Mouse (Mus musculus) MEL (cell line): Measurements from ENCODE around the gene Shroom1. TPM values are rescaled to one million over a fixed set of nuclear protein-coding genes. Genes with fewer than 3 reads are reported as not detected.

Experiments used
- DNase-seq: peaks from one replicate; pipeline ENCODE4 v3.0.0; 2011; ENCODE audit warnings: low read depth, low spot score
- H3K27ac ChIP-seq: 2 replicates; pipeline ENCODE4 v1.5.1; 2012; ENCODE audit warnings: low read depth, mild to moderate bottlenecking, control low read depth, low read length, moderate library complexity; ENCODE audit not compliant: control insufficient read depth
- H3K27me3 ChIP-seq, 2 experiments: fragments of 150-350 bp in 1 of 2; sonication (generic) in 1 of 2; 2 replicates each; pipeline ENCODE4 v1.6.1; 2012; ENCODE audit warnings: low read length in 2 of 2, mild to moderate bottlenecking in 2 of 2, improper control_type of control experiment in 1 of 2, moderate library complexity in 1 of 2; ENCODE audit not compliant: insufficient read depth in 2 of 2, control insufficient read depth in 1 of 2
- H3K36me3 ChIP-seq, 2 experiments: 2 replicates each; pipeline ENCODE4 v1.6.1; 2012 to 2014; ENCODE audit warnings: low read length in 2 of 2, improper control_type of control experiment in 1 of 2, inconsistent platforms in 1 of 2, mild to moderate bottlenecking in 1 of 2; ENCODE audit not compliant: insufficient read depth in 2 of 2, control insufficient read depth in 1 of 2
- H3K4me1 ChIP-seq, 2 experiments: fragments of 150-350 bp in 1 of 2; sonication (generic) in 1 of 2; 2 replicates each; pipeline ENCODE4 v1.6.1; 2012; ENCODE audit warnings: low read length in 2 of 2, improper control_type of control experiment in 1 of 2, mild to moderate bottlenecking in 1 of 2; ENCODE audit not compliant: insufficient read depth in 2 of 2, control insufficient read depth in 1 of 2
- H3K4me3 ChIP-seq, 2 experiments: fragments of 150-350 bp in 1 of 2; sonication (generic) in 1 of 2; 2 replicates each; pipeline ENCODE4 v1.5.1; 2012; ENCODE audit warnings: low read depth in 2 of 2, low read length in 2 of 2, mild to moderate bottlenecking in 2 of 2, moderate library complexity in 2 of 2, control low read depth in 1 of 2, improper control_type of control experiment in 1 of 2; ENCODE audit not compliant: control insufficient read depth in 1 of 2, insufficient read depth in 1 of 2
- H3K79me2 ChIP-seq: 2 replicates; pipeline ENCODE4 v1.6.1; 2012; ENCODE audit warnings: mild to moderate bottlenecking, low read length, moderate library complexity; ENCODE audit not compliant: control insufficient read depth, poor library complexity, insufficient read depth
- H3K9ac ChIP-seq: 2 replicates; pipeline ENCODE4 v1.6.1; 2012; ENCODE audit warnings: low read depth, mild to moderate bottlenecking, control low read depth, low read length, moderate library complexity; ENCODE audit not compliant: control insufficient read depth, poor library complexity, severe bottlenecking
- H3K9me3 ChIP-seq: fragments of 150-350 bp; sonication (generic); replicated peaks from 2 replicates; pipeline ENCODE4 v1.6.1; 2012; ENCODE audit warnings: mild to moderate bottlenecking, low read length, improper control_type of control experiment, moderate library complexity; ENCODE audit not compliant: insufficient read depth
- BHLHE40 ChIP-seq: IDR thresholded peaks from 2 replicates; pipeline ENCODE4 v1.6.1; 2012; ENCODE audit warnings: low read depth, mild to moderate bottlenecking, inconsistent platforms, low read length, improper control_type of control experiment, borderline replicate concordance
- CHD1 ChIP-seq: IDR thresholded peaks from 2 replicates; pipeline ENCODE4 v1.6.1; 2012; ENCODE audit warnings: low read depth, mild to moderate bottlenecking, inconsistent platforms, low read length, improper control_type of control experiment
- CHD2 ChIP-seq: IDR thresholded peaks from 2 replicates; pipeline ENCODE4 v1.6.1; 2011; ENCODE audit warnings: low read length, improper control_type of control experiment
- E2F4 ChIP-seq: IDR thresholded peaks from 2 replicates; pipeline ENCODE4 v1.6.1; 2011; ENCODE audit warnings: low read depth, low read length, improper control_type of control experiment, borderline replicate concordance
- EP300 ChIP-seq, 2 experiments: IDR thresholded peaks; 2 replicates each; pipeline ENCODE4 v1.6.1; 2011; ENCODE audit warnings: improper control_type of control experiment in 2 of 2, low read length in 2 of 2, low read depth in 1 of 2, mild to moderate bottlenecking in 1 of 2
- GABPA ChIP-seq: IDR thresholded peaks from 2 replicates; pipeline ENCODE4 v1.6.1; 2012; ENCODE audit warnings: low read depth, mild to moderate bottlenecking, inconsistent platforms, low read length, improper control_type of control experiment, moderate library complexity
- GATA1 ChIP-seq: IDR thresholded peaks from 2 replicates; pipeline ENCODE4 v1.6.1; 2011; ENCODE audit warnings: low read depth, low read length, improper control_type of control experiment
- HCFC1 ChIP-seq: IDR thresholded peaks from 2 replicates; pipeline ENCODE4 v1.6.1; 2012; ENCODE audit warnings: low read depth, mild to moderate bottlenecking, inconsistent platforms, low read length, improper control_type of control experiment, moderate library complexity
- JUND ChIP-seq: IDR thresholded peaks from 2 replicates; pipeline ENCODE4 v1.6.1; 2011; ENCODE audit warnings: low read depth, mild to moderate bottlenecking, improper control_type of control experiment, low read length
- KAT2A ChIP-seq: conservative IDR thresholded peaks from 2 replicates; pipeline ENCODE4 v1.6.1; 2012; ENCODE audit warnings: low read depth, low read length, improper control_type of control experiment, inconsistent platforms
- MAX ChIP-seq: IDR thresholded peaks from 2 replicates; pipeline ENCODE4 v1.6.1; 2011; ENCODE audit warnings: low read length, improper control_type of control experiment
- MXI1 ChIP-seq: IDR thresholded peaks from 2 replicates; pipeline ENCODE4 v1.6.1; 2011; ENCODE audit warnings: mild to moderate bottlenecking, low read depth, low read length, improper control_type of control experiment
- MYB ChIP-seq: IDR thresholded peaks from 2 replicates; pipeline ENCODE4 v1.6.1; 2011; ENCODE audit warnings: mild to moderate bottlenecking, low read depth, low read length, improper control_type of control experiment
- NRF1 ChIP-seq: IDR thresholded peaks from 2 replicates; pipeline ENCODE4 v1.6.1; 2014; ENCODE audit warnings: low read depth, mild to moderate bottlenecking, inconsistent platforms, low read length, improper control_type of control experiment, moderate library complexity; ENCODE audit not compliant: poor library complexity, insufficient read depth, severe bottlenecking
- POLR2A ChIP-seq, 2 experiments: IDR thresholded peaks; 2 replicates each; pipeline ENCODE4 v1.6.1; 2011 to 2012; ENCODE audit warnings: low read length in 2 of 2, mild to moderate bottlenecking in 2 of 2, control low read depth in 1 of 2, improper control_type of control experiment in 1 of 2, low read depth in 1 of 2, moderate library complexity in 1 of 2; ENCODE audit not compliant: control insufficient read depth in 1 of 2, insufficient read depth in 1 of 2, poor library complexity in 1 of 2
- POLR2AphosphoS2 ChIP-seq: IDR thresholded peaks from 2 replicates; pipeline ENCODE4 v1.6.1; 2011; ENCODE audit warnings: low read length, improper control_type of control experiment
- POLR2AphosphoS5 ChIP-seq: IDR thresholded peaks from 2 replicates; pipeline ENCODE4 v1.6.1; 2012; ENCODE audit warnings: low read depth, borderline replicate concordance, mild to moderate bottlenecking, inconsistent platforms, low read length, moderate library complexity, mixed read lengths
- RAD21 ChIP-seq: IDR thresholded peaks from 2 replicates; pipeline ENCODE4 v1.6.1; 2011; ENCODE audit warnings: mild to moderate bottlenecking, low read depth, low read length, improper control_type of control experiment
- RCOR1 ChIP-seq: IDR thresholded peaks from 2 replicates; pipeline ENCODE4 v1.6.1; 2012; ENCODE audit warnings: low read depth, mild to moderate bottlenecking, inconsistent platforms, low read length, improper control_type of control experiment
- SMC3 ChIP-seq: IDR thresholded peaks from 2 replicates; pipeline ENCODE4 v1.6.1; 2011; ENCODE audit warnings: low read depth, low read length, improper control_type of control experiment
- TCF12 ChIP-seq: IDR thresholded peaks from 2 replicates; pipeline ENCODE4 v1.6.1; 2014; ENCODE audit warnings: low read depth, mild to moderate bottlenecking, inconsistent platforms, low read length, improper control_type of control experiment, moderate library complexity
- USF1 ChIP-seq: IDR thresholded peaks from 2 replicates; pipeline ENCODE4 v1.6.1; 2014; ENCODE audit warnings: low read depth, mild to moderate bottlenecking, inconsistent platforms, low read length, improper control_type of control experiment, moderate library complexity
- USF2 ChIP-seq, 2 experiments: IDR thresholded peaks; 2 replicates each; pipeline ENCODE4 v1.6.1; 2011 to 2012; ENCODE audit warnings: improper control_type of control experiment in 2 of 2, low read length in 2 of 2, borderline replicate concordance in 1 of 2, inconsistent platforms in 1 of 2, low read depth in 1 of 2, mild to moderate bottlenecking in 1 of 2; ENCODE audit not compliant: insufficient read depth in 1 of 2
- polyA plus RNA-seq, 2 experiments: library from polyadenylated mRNA; stranded (reverse) in 1 of 2; unstranded in 1 of 2; fragments of >175 nt in 1 of 2; fragments of >200 nt in 1 of 2; gene quantifications; 2 replicates each; pipeline versions ENCODE4 v1.2.1 to v1.2.4; 2012; ENCODE audit warnings: low replicate concordance in 2 of 2, low read depth in 1 of 2; ENCODE audit not compliant: insufficient read length in 2 of 2, insufficient read depth in 1 of 2, missing spikeins in 1 of 2
- total RNA-seq: library from RNA; depleted of rRNA; stranded (reverse); fragments of 300-350 nt; gene quantifications from 2 replicates; pipeline ENCODE4 v1.2.3, GENCODE M21; 2012

Gene Shroom1
- total and polyA plus RNA-seq, 3 experiments = 0.19 TPM; not detected in 2

GRCm38 (mm10) chr11:53457372-53457954, 458 bp downstream of the Shroom1 start:
- H3K36me3 ChIP-seq = peaks cover 0 to 8% of the 10 kb centered on the region in 2 experiments; a peak in 1 of 4 replicates
- H3K27me3 ChIP-seq = peaks cover 13 to 17% of the 10 kb centered on the region in 2 experiments
- no peak for DNase-seq
- no peaks in the 10 kb centered on the region for H3K9me3 ChIP-seq
- H3K79me2 ChIP-seq = no peaks in the 10 kb centered on the region
- no peak overlapping the region for H3K27ac ChIP-seq
- H3K4me1 ChIP-seq = peaks cover 6 to 16% of the 10 kb centered on the region in 2 experiments; a peak in 3 of 4 replicates
- H3K4me3 ChIP-seq = peak overlapping the region; percentile 47 to 65; a peak in 3 of 4 replicates
- peak overlapping the region; percentile 52 for H3K9ac ChIP-seq
- TF ChIP-seq CHD1 (no peak), TCF12 (no peak), GABPA (no peak), SMC3 (no peak), MXI1 (no peak), CHD2 (no peak), USF2 (IDR thresholded peaks at IDR 0.05; ENCODE audit: borderline replicate concordance in 1 of 2, insufficient read depth in 1 of 2, low read depth in 1 of 2, low read length in 2 of 2) (no peak)

DNA sequence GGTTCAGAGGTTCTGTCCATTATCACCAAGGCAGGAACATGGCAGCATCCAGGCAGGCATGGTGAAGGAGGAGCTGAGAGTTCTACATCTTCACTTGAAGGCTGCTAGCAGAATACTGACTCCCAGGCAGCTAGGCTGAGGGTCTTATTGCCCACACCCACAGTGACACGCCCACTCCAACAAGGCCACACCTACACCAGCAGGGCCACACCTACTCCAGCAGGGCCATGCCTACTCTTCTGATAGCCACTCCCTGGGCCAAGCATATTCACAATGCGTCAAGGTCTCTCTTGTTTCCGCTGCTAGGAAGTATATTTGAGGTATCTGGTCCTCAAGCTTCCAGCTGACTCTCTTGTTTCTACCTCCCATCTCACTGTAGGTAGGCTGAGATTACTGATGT, 2.0 kb downstream of the Shroom1 start:
- DNase-seq = no peak
- H3K4me1 ChIP-seq = peaks cover 6 to 16% of the 10 kb centered on the region in 2 experiments; a peak in 3 of 4 replicates
- no peaks in the 10 kb centered on the region for H3K79me2 ChIP-seq
- TF ChIP-seq CHD2 (no peak), HCFC1 (no peak), MAX (no peak), POLR2A (IDR thresholded peaks at IDR 0.05; ENCODE audit: control insufficient read depth in 1 of 2, insufficient read depth in 1 of 2, low read depth in 1 of 2, low read length in 2 of 2, poor library complexity in 1 of 2) (no peak)
- no peak overlapping the region for H3K4me3 ChIP-seq
- H3K9me3 ChIP-seq = no peaks in the 10 kb centered on the region
- no peak overlapping the region for H3K27ac ChIP-seq
- peaks cover 0 to 8% of the 10 kb centered on the region in 2 experiments; a peak in 1 of 4 replicates for H3K36me3 ChIP-seq
- H3K27me3 ChIP-seq = peaks cover 11% of the 10 kb centered on the region in 2 experiments
- no peak overlapping the region for H3K9ac ChIP-seq

DNA sequence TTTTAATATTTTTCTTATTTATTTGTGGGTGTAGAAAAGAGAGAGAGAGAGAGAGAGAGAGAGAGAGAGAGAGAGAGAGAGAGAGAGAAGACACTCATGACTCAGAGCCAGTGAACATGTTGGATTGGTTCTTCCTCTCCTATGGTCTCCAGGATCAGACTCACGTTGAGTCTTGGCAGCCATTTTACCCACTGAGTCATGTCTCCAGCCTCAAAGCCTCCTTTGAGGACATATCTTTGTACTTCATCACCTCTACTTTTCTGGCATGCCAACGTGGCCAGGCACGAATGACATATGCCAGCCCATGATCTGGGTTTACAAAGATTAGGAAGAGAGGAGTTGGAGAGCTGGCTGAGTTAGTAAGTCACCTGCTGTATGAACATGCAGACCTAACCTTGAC, 3.2 kb downstream of the Shroom1 start:
- H3K79me2 ChIP-seq = no peaks in the 10 kb centered on the region
- peak; percentile 40 for DNase-seq
- no peaks in the 10 kb centered on the region for H3K9me3 ChIP-seq
- no peak for TF ChIP-seq KAT2A
- TF ChIP-seq POLR2AphosphoS5 = no peak
- TF ChIP-seq MAX = peak; percentile 39; the same call in 1 of the 2 replicates
- no peak for TF ChIP-seq EP300 (IDR thresholded peaks at IDR 0.05; ENCODE audit: low read depth in 1 of 2, low read length in 2 of 2)
- no peak for TF ChIP-seq BHLHE40
- no peak for TF ChIP-seq POLR2AphosphoS2
- TF ChIP-seq USF1 = no peak
- TF ChIP-seq RAD21 = no peak
- TF ChIP-seq MYB = no peak
- TF ChIP-seq RCOR1 = no peak
- no peak for TF ChIP-seq GATA1
- TF ChIP-seq GABPA = no peak
- peak; percentile 82 for TF ChIP-seq JUND
- no peak for TF ChIP-seq E2F4
- TF ChIP-seq NRF1 = no peak
- peaks cover 6 to 16% of the 10 kb centered on the region in 2 experiments; a peak in 3 of 4 replicates for H3K4me1 ChIP-seq
- H3K36me3 ChIP-seq = peaks cover 0 to 8% of the 10 kb centered on the region in 2 experiments; a peak in 1 of 4 replicates
- H3K27me3 ChIP-seq = peaks cover 6 to 8% of the 10 kb centered on the region in 2 experiments
- H3K4me3 ChIP-seq = no peak overlapping the region
- no peak overlapping the region for H3K27ac ChIP-seq
- H3K9ac ChIP-seq = no peak overlapping the region
